Mouse (Mus musculus): ENCODE data around the gene Smtnl1. TPM values are rescaled to one million over a fixed set of nuclear protein-coding genes. Genes with fewer than 3 reads are reported as not detected.

Gene Smtnl1
- polyA plus RNA-seq, 1 experiment from 2014 or later, result 0.24 TPM

- peaks cover 9% of the 10 kb centered on the region; the same call in 1 of the 2 replicates for H3K27me3 ChIP-seq (ENCODE audit: insufficient read depth, low read length)
- no peak overlapping the region for H3K9ac ChIP-seq
- ATAC-seq (ENCODE audit: insufficient read depth) (no peak), DNase-seq (no peak)
- H3K4me2 ChIP-seq, result peak overlapping the region; percentile 84
- no peaks in the 10 kb centered on the region for H3K36me3 ChIP-seq (ENCODE audit: insufficient read depth)
- no peak for TF ChIP-seq CTCF (IDR thresholded peaks at IDR 0.05; ENCODE audit: low read depth)
- 23% methylated on average over 9 of the region's 9 CpGs for WGBS
- peaks cover 13% of the 10 kb centered on the region for H3K4me1 ChIP-seq (ENCODE audit: insufficient read depth)
- peak overlapping the region; percentile 66; the same call in 1 of the 2 replicates for H3K4me3 ChIP-seq (ENCODE audit: low read depth, low read length)
- H3K9me3 ChIP-seq (ENCODE audit: low read depth, low read length), result no peaks in the 10 kb centered on the region
- H3K27ac ChIP-seq (ENCODE audit: low read depth), result no peak overlapping the region
Observed at GRCm38 (mm10) chr2:84837817-84838592, 15.6 kb upstream of the Smtnl1 start.

GRCm38 (mm10) chr2:84837107-84837506, 14.7 kb upstream of the Smtnl1 start:
- 45% methylated on average over 8 of the region's 8 CpGs for WGBS
- ATAC-seq (ENCODE audit: insufficient read depth), result no peak

GRCm38 (mm10) chr2:84831666-84832391, 9.4 kb upstream of the Smtnl1 start:
- H3K9ac ChIP-seq, result peak overlapping the region; percentile 28; the same call in 1 of the 2 replicates
- peak; percentile 96 for TF ChIP-seq CTCF (IDR thresholded peaks at IDR 0.05; ENCODE audit: low read depth)
- DNase-seq, result peak; percentile 98
- WGBS, result 21% methylated on average over 10 of the region's 10 CpGs
- peak overlapping the region; percentile 66 for H3K27ac ChIP-seq (ENCODE audit: low read depth)
- peak; percentile 83 for ATAC-seq (ENCODE audit: insufficient read depth)
- no peak overlapping the region for H3K4me3 ChIP-seq (ENCODE audit: low read depth, low read length)
- H3K4me1 ChIP-seq (ENCODE audit: insufficient read depth), result peaks cover 3% of the 10 kb centered on the region; the same call in 1 of the 2 replicates
- peaks cover 14% of the 10 kb centered on the region for H3K36me3 ChIP-seq (ENCODE audit: insufficient read depth)
- H3K4me2 ChIP-seq, result peak overlapping the region; percentile 10; the same call in 1 of the 2 replicates
- no peaks in the 10 kb centered on the region for H3K9me3 ChIP-seq (ENCODE audit: low read depth, low read length)
- H3K27me3 ChIP-seq (ENCODE audit: insufficient read depth, low read length), result no peaks in the 10 kb centered on the region

More at GRCm38 (mm10) chr2:84837107-84837506, 14.7 kb upstream of the Smtnl1 start:
- Histone ChIP-seq H3K9me3 (ENCODE audit: low read depth, low read length) (no peaks in the 10 kb centered on the region), H3K27me3 (ENCODE audit: insufficient read depth, low read length) (peaks cover 9% of the 10 kb centered on the region; the same call in 1 of the 2 replicates), H3K9ac (no peak overlapping the region), H3K27ac (ENCODE audit: low read depth) (no peak overlapping the region), H3K36me3 (ENCODE audit: insufficient read depth) (no peaks in the 10 kb centered on the region), H3K4me1 (ENCODE audit: insufficient read depth) (peaks cover 13% of the 10 kb centered on the region), H3K4me2 (no peak overlapping the region), H3K4me3 (ENCODE audit: low read depth, low read length) (no peak overlapping the region)
- no peak for TF ChIP-seq CTCF (IDR thresholded peaks at IDR 0.05; ENCODE audit: low read depth)
- no peak for DNase-seq

- peak; percentile 48 for DNase-seq
- Histone ChIP-seq H3K36me3 (ENCODE audit: insufficient read depth) (peaks cover 14% of the 10 kb centered on the region), H3K4me1 (ENCODE audit: insufficient read depth) (peaks cover 3% of the 10 kb centered on the region; the same call in 1 of the 2 replicates), H3K27ac (ENCODE audit: low read depth) (0 out of 2 replicates have a peak overlapping the region, but pooled peaks have one; percentile 34), H3K27me3 (ENCODE audit: insufficient read depth, low read length) (no peaks in the 10 kb centered on the region), H3K4me2 (peak overlapping the region; percentile 98), H3K9ac (peak overlapping the region; percentile 67), H3K9me3 (ENCODE audit: low read depth, low read length) (no peaks in the 10 kb centered on the region), H3K4me3 (ENCODE audit: low read depth, low read length) (peak overlapping the region; percentile 73)
- TF ChIP-seq CTCF (IDR thresholded peaks at IDR 0.05; ENCODE audit: low read depth), result no peak
- WGBS, result under 1% methylated on average over 29 of the region's 29 CpGs
- peak; percentile 6; the same call in 1 of the 2 replicates for ATAC-seq (ENCODE audit: insufficient read depth)
Observed at GRCm38 (mm10) chr2:84827283-84827920, 5.0 kb upstream of the Smtnl1 start.

- Histone ChIP-seq H3K36me3 (ENCODE audit: insufficient read depth) (peaks cover 14% of the 10 kb centered on the region), H3K9ac (peak within 1 kb of the TSS; percentile 67), H3K9me3 (ENCODE audit: low read depth, low read length) (no peaks in the 10 kb centered on the region), H3K4me1 (ENCODE audit: insufficient read depth) (no peaks in the 10 kb centered on the region), H3K27ac (ENCODE audit: low read depth) (0 out of 2 replicates have a peak within 1 kb of the TSS, but pooled peaks have one; percentile 34), H3K4me2 (peak within 1 kb of the TSS; percentile 98), H3K27me3 (ENCODE audit: insufficient read depth, low read length) (no peaks in the 10 kb centered on the region), H3K4me3 (ENCODE audit: low read depth, low read length) (peak within 1 kb of the TSS; percentile 73)
- no peak for TF ChIP-seq CTCF (IDR thresholded peaks at IDR 0.05; ENCODE audit: low read depth)
- ATAC-seq (ENCODE audit: insufficient read depth) (peak; percentile 90), DNase-seq (peak; percentile 96)
- under 1% methylated on average over 34 of the region's 34 CpGs for WGBS
Observed at GRCm38 (mm10) chr2:84826488-84827282, 4.2 kb upstream of the Smtnl1 start, which contains the start of gene Timm10. Gene Timm10, plus strand, starts transcription at chr2:84826997.

GRCm38 (mm10) chr2:84823237-84823636, 785 bp upstream of the Smtnl1 start:
- H3K4me1 ChIP-seq (ENCODE audit: insufficient read depth), result no peaks in the 10 kb centered on the region
- H3K27ac ChIP-seq (ENCODE audit: low read depth), result no peak overlapping the region
- no peak for TF ChIP-seq CTCF (IDR thresholded peaks at IDR 0.05; ENCODE audit: low read depth)
- H3K4me2 ChIP-seq, result no peak overlapping the region
- no peak for ATAC-seq (ENCODE audit: insufficient read depth)
- no peak for DNase-seq
- 40% methylated on average over 2 of the region's 2 CpGs for WGBS
- H3K36me3 ChIP-seq (ENCODE audit: insufficient read depth), result no peaks in the 10 kb centered on the region
- H3K9me3 ChIP-seq (ENCODE audit: low read depth, low read length), result no peaks in the 10 kb centered on the region
- H3K4me3 ChIP-seq (ENCODE audit: low read depth, low read length), result no peak overlapping the region
- H3K27me3 ChIP-seq (ENCODE audit: insufficient read depth, low read length), result no peaks in the 10 kb centered on the region
- no peak overlapping the region for H3K9ac ChIP-seq

All from lung, embryonic 14.5 days (tissue).